Mouse (Mus musculus) erythroblast, embryonic 14.5 days (primary cell): ENCODE results near the gene Flnb. TPM values are rescaled to one million over a fixed set of nuclear protein-coding genes. Genes with fewer than 3 reads are reported as not detected.

Source experiments
- H3K27me3 ChIP-seq: 2 replicates; pipeline ENCODE4 v1.6.1; 2012; ENCODE audit warnings: inconsistent platforms; ENCODE audit not compliant: control insufficient read depth
- H3K36me3 ChIP-seq: 2 replicates; pipeline ENCODE4 v1.6.1; 2012; ENCODE audit warnings: mild to moderate bottlenecking, inconsistent platforms; ENCODE audit not compliant: control insufficient read depth
- H3K4me1 ChIP-seq: 2 replicates; pipeline ENCODE4 v1.6.1; 2012; ENCODE audit warnings: inconsistent platforms; ENCODE audit not compliant: control insufficient read depth
- H3K4me3 ChIP-seq: replicated peaks from 2 replicates; pipeline ENCODE3; 2012; ENCODE audit warnings: moderate library complexity, mild to moderate bottlenecking, inconsistent platforms
- H3K9me3 ChIP-seq: 2 replicates; pipeline ENCODE4 v1.6.1; 2012; ENCODE audit warnings: low read length, inconsistent platforms, mixed read lengths; ENCODE audit not compliant: control insufficient read depth
- GATA1 ChIP-seq: IDR thresholded peaks from 2 replicates; pipeline ENCODE4 v1.6.1; 2012; ENCODE audit warnings: low read length, inconsistent platforms, mixed read lengths
- TAL1 ChIP-seq: IDR thresholded peaks from 3 replicates; pipeline ENCODE4 v1.6.1; 2012; ENCODE audit warnings: low read length, inconsistent platforms, mixed read lengths
- polyA plus RNA-seq: library from polyadenylated mRNA; stranded (reverse); fragments of >175 nt; gene quantifications from 2 replicates; pipeline ENCODE4 v1.2.3, GENCODE M21; 2012

The Flnb gene
- polyA plus RNA-seq, 1 experiment = 0.02 TPM

DNA sequence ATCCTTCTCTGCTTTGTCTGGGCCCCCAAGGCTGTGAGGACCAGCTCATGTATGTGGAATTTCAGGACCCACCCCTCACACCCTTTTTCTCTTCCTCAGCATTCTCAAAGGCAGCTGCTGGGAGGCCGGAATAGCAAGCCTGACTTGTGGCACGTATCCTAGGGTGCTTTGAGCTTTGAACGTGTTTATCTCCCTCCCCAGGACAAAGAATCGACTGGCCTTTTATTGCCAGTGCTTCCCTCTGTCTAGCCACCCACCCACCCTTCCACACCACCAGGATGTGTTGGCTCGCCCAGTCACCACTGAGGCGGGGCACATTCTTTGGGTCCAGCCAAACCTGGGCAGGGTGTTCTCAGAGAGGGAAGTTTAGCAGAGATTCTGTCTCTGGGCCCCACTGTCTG, 136.3 kb downstream of the Flnb start:
- Histone ChIP-seq H3K4me3 (no peak overlapping the region), H3K9me3 (no peaks in the 10 kb centered on the region), H3K27me3 (no peaks in the 10 kb centered on the region), H3K36me3 (peaks cover 3% of the 10 kb centered on the region; the same call in 1 of the 2 replicates), H3K4me1 (no peaks in the 10 kb centered on the region)
- TF ChIP-seq GATA1 (no peak), TAL1 (no peak)

DNA sequence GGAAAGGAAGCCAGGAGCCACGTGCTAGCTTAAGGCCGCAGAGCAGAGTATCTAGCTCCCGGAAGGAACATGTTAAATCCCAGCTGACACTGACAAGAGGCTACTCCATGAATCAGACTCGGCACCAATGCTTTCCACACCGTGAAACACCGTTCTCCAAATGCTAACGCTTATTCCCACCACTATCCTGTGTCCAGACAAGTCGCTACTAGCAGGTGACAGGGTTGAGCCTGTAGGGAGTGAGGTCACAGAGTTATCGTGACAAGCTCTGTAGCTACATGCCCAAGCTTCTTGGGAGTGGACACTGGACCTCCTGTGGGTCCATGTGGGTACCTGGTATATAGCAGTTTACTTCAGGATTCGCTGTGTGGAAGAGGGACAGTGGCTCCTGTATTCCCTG, 138.7 kb downstream of the Flnb start:
- no peaks in the 10 kb centered on the region for H3K36me3 ChIP-seq

GRCm38 (mm10) chr14:7957049-7957448, 139.3 kb downstream of the Flnb start, which contains the start of gene Gm45521:
Gm45521 (plus strand) TSS chr14:7957288.
- Histone ChIP-seq H3K4me1 (no peaks in the 10 kb centered on the region), H3K9me3 (no peaks in the 10 kb centered on the region), H3K4me3 (no peak within 1 kb of the TSS), H3K36me3 (no peaks in the 10 kb centered on the region), H3K27me3 (no peaks in the 10 kb centered on the region)
- TF ChIP-seq GATA1 (no peak), TAL1 (no peak)

More for the DNA sequence above, 138.7 kb downstream of the Flnb start:
- Histone ChIP-seq H3K9me3 (no peaks in the 10 kb centered on the region), H3K4me1 (no peaks in the 10 kb centered on the region), H3K4me3 (no peak overlapping the region), H3K27me3 (no peaks in the 10 kb centered on the region)
- TF ChIP-seq TAL1 = no peak
- no peak for TF ChIP-seq GATA1

GRCm38 (mm10) chr14:7960616-7961015, 142.9 kb downstream of the Flnb start:
- no peaks in the 10 kb centered on the region for H3K36me3 ChIP-seq
- no peaks in the 10 kb centered on the region for H3K4me1 ChIP-seq
- H3K4me3 ChIP-seq = no peak overlapping the region
- H3K9me3 ChIP-seq = no peaks in the 10 kb centered on the region
- no peaks in the 10 kb centered on the region for H3K27me3 ChIP-seq
- TF ChIP-seq TAL1 = no peak
- no peak for TF ChIP-seq GATA1

DNA sequence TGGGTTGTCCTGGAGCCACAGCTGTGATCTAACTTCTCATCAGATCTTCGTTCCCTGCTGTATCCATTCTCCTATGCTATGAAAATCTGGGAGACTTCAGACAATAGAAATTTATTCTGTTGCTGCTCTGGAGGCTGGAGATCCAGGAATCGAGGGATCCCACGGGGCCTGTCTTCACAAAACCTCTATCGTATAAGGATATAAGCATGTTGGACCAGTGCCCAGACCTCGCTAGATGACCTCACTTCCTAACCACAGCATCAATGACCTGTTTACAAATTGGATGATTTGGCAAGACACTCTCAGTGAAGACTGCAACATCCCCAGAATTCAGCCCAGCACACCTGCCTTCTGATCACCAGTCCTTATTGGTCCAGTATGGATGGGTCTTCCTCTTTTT, 144.0 kb downstream of the Flnb start:
- H3K4me3 ChIP-seq = no peak overlapping the region
- H3K36me3 ChIP-seq = no peaks in the 10 kb centered on the region
- no peaks in the 10 kb centered on the region for H3K4me1 ChIP-seq
- H3K27me3 ChIP-seq = no peaks in the 10 kb centered on the region
- TF ChIP-seq GATA1 = no peak
- no peak for TF ChIP-seq TAL1
- H3K9me3 ChIP-seq = no peaks in the 10 kb centered on the region

- Histone ChIP-seq H3K4me3 (no peak overlapping the region), H3K4me1 (no peaks in the 10 kb centered on the region), H3K9me3 (no peaks in the 10 kb centered on the region), H3K27me3 (no peaks in the 10 kb centered on the region), H3K36me3 (no peaks in the 10 kb centered on the region)
- no peak for TF ChIP-seq GATA1
- no peak for TF ChIP-seq TAL1
Observed at GRCm38 (mm10) chr14:7962626-7963025, 144.9 kb downstream of the Flnb start.

GRCm38 (mm10) chr14:7963160-7963559, 145.4 kb downstream of the Flnb start:
- Histone ChIP-seq H3K4me1 (no peaks in the 10 kb centered on the region), H3K27me3 (no peaks in the 10 kb centered on the region), H3K9me3 (no peaks in the 10 kb centered on the region), H3K4me3 (no peak overlapping the region), H3K36me3 (no peaks in the 10 kb centered on the region)
- no peak for TF ChIP-seq GATA1
- TF ChIP-seq TAL1 = no peak

DNA sequence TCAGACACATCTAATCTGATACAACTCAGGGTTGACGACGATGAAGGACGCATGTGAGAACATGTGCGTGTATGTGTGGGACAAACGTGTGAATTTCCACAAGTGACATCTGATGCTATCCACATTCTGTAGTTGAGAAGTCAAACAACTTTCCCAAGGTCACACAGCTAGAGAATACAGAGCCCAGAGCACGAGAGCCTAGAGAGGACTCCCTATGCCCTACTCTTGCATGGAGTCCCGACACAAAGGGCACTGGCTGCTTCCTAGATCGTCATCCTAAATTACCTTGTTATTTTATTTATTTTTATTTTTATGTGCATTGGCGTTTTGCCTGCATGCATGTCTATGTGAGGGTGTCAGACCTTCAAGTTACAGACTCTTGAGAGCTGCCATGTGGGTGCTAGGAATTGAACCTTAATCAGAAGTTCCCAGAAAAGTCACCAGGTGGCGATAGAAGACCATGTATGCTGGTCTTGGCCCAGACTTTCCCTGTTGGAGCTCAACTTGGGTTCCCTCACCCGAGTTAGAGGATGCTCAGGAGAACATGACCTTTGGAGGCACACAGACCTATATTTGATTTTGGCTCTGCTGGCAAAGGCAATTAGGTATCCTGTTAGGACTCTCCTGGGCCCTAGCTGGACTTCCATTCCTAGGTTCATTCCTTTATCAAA, 146.6 kb downstream of the Flnb start:
- Histone ChIP-seq H3K36me3 (no peaks in the 10 kb centered on the region), H3K4me3 (no peak overlapping the region), H3K27me3 (no peaks in the 10 kb centered on the region), H3K4me1 (no peaks in the 10 kb centered on the region), H3K9me3 (no peaks in the 10 kb centered on the region)
- no peak for TF ChIP-seq TAL1
- TF ChIP-seq GATA1 = no peak

DNA sequence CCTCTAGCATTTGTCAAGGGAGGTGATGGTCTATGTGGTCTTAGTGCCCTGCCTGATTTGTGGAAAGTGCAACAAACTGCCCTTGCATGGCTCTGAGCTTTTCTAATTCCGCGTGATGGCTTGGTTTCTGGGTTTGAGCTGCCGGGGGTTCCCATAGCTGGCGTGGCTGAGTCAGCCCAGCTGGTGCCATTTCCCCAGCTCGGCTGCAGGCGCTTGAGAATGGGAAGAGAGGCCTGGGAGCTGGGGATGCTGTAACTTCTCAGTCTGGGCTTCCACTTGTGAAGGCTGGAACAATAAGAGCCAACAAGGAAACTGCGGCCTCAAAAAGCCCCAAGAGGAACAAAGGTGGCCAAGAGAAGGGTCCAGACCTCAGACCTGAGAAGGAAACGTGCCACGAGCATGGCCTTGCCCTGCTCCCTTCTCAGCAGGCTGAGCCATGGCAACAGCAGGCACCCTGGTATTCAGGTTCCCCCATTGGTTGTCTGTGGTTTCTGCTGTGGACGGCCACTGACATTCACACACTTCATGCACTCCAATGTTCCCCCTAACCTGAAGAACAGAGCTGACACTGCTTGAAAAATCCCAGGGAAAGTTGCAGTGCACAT, 154.2 kb downstream of the Flnb start:
- TF ChIP-seq GATA1 = no peak
- TF ChIP-seq TAL1 = no peak
- Histone ChIP-seq H3K4me3 (no peak overlapping the region), H3K27me3 (no peaks in the 10 kb centered on the region), H3K36me3 (no peaks in the 10 kb centered on the region), H3K4me1 (no peaks in the 10 kb centered on the region), H3K9me3 (no peaks in the 10 kb centered on the region)

DNA sequence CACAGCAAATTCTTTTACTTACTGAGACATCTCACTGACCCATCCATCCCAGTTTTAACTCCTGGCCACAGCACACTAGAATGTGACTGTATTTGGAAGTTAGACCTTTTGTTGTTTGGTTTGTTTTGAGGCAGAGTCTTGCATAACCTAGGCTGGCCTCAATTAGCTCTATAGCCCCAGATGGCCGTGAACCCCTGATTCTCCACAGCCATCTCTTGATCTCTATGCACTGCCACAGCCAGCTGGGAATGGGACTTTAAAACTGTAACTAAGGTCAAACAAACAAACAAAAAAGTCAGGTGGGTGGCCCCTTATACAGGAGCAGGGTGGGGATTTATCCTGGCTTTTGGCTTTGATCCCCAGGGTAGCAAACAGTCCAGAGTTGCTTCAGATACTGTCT, 156.9 kb downstream of the Flnb start:
- H3K27me3 ChIP-seq = no peaks in the 10 kb centered on the region
- H3K4me3 ChIP-seq = no peak overlapping the region
- TF ChIP-seq GATA1 (no peak), TAL1 (no peak)
- no peaks in the 10 kb centered on the region for H3K9me3 ChIP-seq
- H3K36me3 ChIP-seq = no peaks in the 10 kb centered on the region
- no peaks in the 10 kb centered on the region for H3K4me1 ChIP-seq
